Mouse (Mus musculus) heart, embryonic 13.5 days (tissue): ENCODE measurements around the gene Ddah1. TPM values are rescaled to one million over a fixed set of nuclear protein-coding genes. Genes with fewer than 3 reads are reported as not detected.

Experiments
- ATAC-seq: fragments of 200-750 bp; cut with Nextera tagmentation; 2 replicates; pipeline ENCODE4 v1.8.0; 2017; ENCODE audit warnings: moderate TSS enrichment; ENCODE audit not compliant: insufficient number of reproducible peaks, low FRiP score, low TSS enrichment; ENCODE audit errors: extremely low read depth
- H3K27ac ChIP-seq: fragments of 300-500 bp; sonication (generic); replicated peaks from 2 replicates; pipeline ENCODE4 v1.5.1; 2015; ENCODE audit warnings: moderate library complexity, mild to moderate bottlenecking, inconsistent platforms
- H3K27me3 ChIP-seq: fragments of 300-500 bp; sonication (generic); replicated peaks from 2 replicates; pipeline ENCODE4 v1.6.1; 2015; ENCODE audit warnings: mild to moderate bottlenecking, inconsistent platforms
- H3K36me3 ChIP-seq: fragments of 300-500 bp; sonication (generic); 2 replicates; pipeline ENCODE4 v1.6.1; 2015; ENCODE audit warnings: mild to moderate bottlenecking, inconsistent platforms
- H3K4me1 ChIP-seq: fragments of 300-500 bp; sonication (generic); 2 replicates; pipeline ENCODE4 v1.6.1; 2015; ENCODE audit warnings: inconsistent platforms
- H3K4me2 ChIP-seq: fragments of 300-500 bp; sonication (generic); 2 replicates; pipeline ENCODE4 v1.6.1; 2015; ENCODE audit warnings: inconsistent platforms, mild to moderate bottlenecking, moderate library complexity
- H3K4me3 ChIP-seq: fragments of 300-500 bp; sonication (generic); 2 replicates; pipeline ENCODE4 v1.5.1; 2015; ENCODE audit warnings: moderate library complexity, mild to moderate bottlenecking, inconsistent platforms
- H3K9ac ChIP-seq: fragments of 300-500 bp; sonication (generic); 2 replicates; pipeline ENCODE4 v1.6.1; 2015; ENCODE audit warnings: inconsistent platforms, mild to moderate bottlenecking, moderate library complexity
- H3K9me3 ChIP-seq: fragments of 300-500 bp; sonication (generic); 2 replicates; pipeline ENCODE4 v1.6.1; 2016; ENCODE audit warnings: inconsistent platforms
- WGBS: fragments of 180-500 bp; shearing (Covaris S2); methylation state at CpG from one replicate; pipeline ENCODE4 v1.1.7; 2015; ENCODE audit warnings: mixed read lengths; 5-methylcytosine and 5-hydroxymethylcytosine counted together
- polyA plus RNA-seq: library from polyadenylated mRNA; unstranded; fragments of >200 nt; fragmentation: Nextera tagmentation; extraction: Ambion mirVana; gene quantifications from 2 replicates; pipeline ENCODE4 v1.2.1, GENCODE M21; 2015

Ddah1 gene
- polyA plus RNA-seq, 1 experiment from 2014 or later: 27.9 TPM

- ATAC-seq: no peak
These were observed 30.6 kb downstream of the Ddah1 start for GRCm38 (mm10) chr3:145789114-145789513.

GRCm38 (mm10) chr3:145790233-145790632 lies 31.8 kb downstream of the Ddah1 start:
- Histone ChIP-seq H3K9ac (no peak overlapping the region), H3K4me1 (peaks cover 21% of the 10 kb centered on the region), H3K27me3 (no peaks in the 10 kb centered on the region), H3K4me3 (no peak overlapping the region), H3K27ac (no peak overlapping the region), H3K4me2 (no peak overlapping the region), H3K9me3 (peaks cover 4% of the 10 kb centered on the region), H3K36me3 (no peaks in the 10 kb centered on the region)
- peak; percentile 37; the same call in 1 of the 2 replicates for ATAC-seq
- 45% methylated on average over 3 of the region's 3 CpGs for WGBS

More at GRCm38 (mm10) chr3:145789114-145789513, 30.6 kb downstream of the Ddah1 start:
- H3K36me3 ChIP-seq: no peaks in the 10 kb centered on the region
- no peak overlapping the region for H3K4me2 ChIP-seq
- no peak overlapping the region for H3K4me3 ChIP-seq
- H3K4me1 ChIP-seq: peaks cover 22% of the 10 kb centered on the region
- no peak overlapping the region for H3K27ac ChIP-seq
- WGBS: 88% methylated on average over 7 of the region's 7 CpGs
- H3K9ac ChIP-seq: no peak overlapping the region
- peaks cover 4% of the 10 kb centered on the region for H3K9me3 ChIP-seq
- no peaks in the 10 kb centered on the region for H3K27me3 ChIP-seq

- ATAC-seq: no peak
These were observed 32.2 kb downstream of the Ddah1 start for GRCm38 (mm10) chr3:145790709-145791108.

GRCm38 (mm10) chr3:145794355-145794754 lies 35.9 kb downstream of the Ddah1 start:
- ATAC-seq: no peak
- Histone ChIP-seq H3K36me3 (no peaks in the 10 kb centered on the region), H3K4me3 (no peak overlapping the region), H3K4me2 (no peak overlapping the region), H3K9me3 (peaks cover 4% of the 10 kb centered on the region), H3K27me3 (no peaks in the 10 kb centered on the region), H3K4me1 (peaks cover 52% of the 10 kb centered on the region), H3K27ac (no peak overlapping the region), H3K9ac (no peak overlapping the region)
- WGBS: 81% methylated on average over 10 of the region's 10 CpGs

More at GRCm38 (mm10) chr3:145790709-145791108, 32.2 kb downstream of the Ddah1 start:
- Histone ChIP-seq H3K4me2 (no peak overlapping the region), H3K27me3 (no peaks in the 10 kb centered on the region), H3K4me1 (peaks cover 24% of the 10 kb centered on the region), H3K9me3 (peaks cover 4% of the 10 kb centered on the region), H3K4me3 (no peak overlapping the region), H3K9ac (no peak overlapping the region), H3K27ac (no peak overlapping the region), H3K36me3 (no peaks in the 10 kb centered on the region)
- WGBS: 82% methylated on average over 4 of the region's 4 CpGs

- Histone ChIP-seq H3K36me3 (no peaks in the 10 kb centered on the region), H3K4me3 (no peak overlapping the region), H3K9ac (no peak overlapping the region), H3K4me1 (peaks cover 47% of the 10 kb centered on the region), H3K27ac (no peak overlapping the region), H3K27me3 (no peaks in the 10 kb centered on the region), H3K9me3 (peaks cover 4% of the 10 kb centered on the region), H3K4me2 (no peak overlapping the region)
- ATAC-seq: no peak
- WGBS: 78% methylated on average over 7 of the region's 7 CpGs
These were observed 37.4 kb downstream of the Ddah1 start for GRCm38 (mm10) chr3:145795896-145796295.

DNA sequence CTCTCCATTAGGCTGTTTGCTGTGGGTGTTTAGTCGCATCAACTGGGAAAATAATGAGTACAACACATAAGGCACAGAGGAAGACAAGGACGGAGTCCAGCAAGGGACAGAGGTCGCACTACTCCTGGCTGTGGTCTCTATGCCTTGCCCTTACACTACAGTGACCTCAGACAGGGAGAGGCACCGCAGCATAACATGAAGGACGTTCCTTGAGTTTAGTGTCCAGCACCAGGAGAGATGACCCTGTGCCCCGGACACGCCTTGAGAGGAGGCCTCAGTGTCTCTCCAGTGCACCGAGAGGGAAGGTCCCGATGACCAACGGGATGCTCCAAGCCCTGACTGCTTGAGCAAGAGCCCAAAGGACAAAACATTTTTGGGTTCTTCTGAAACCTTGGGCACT lies 39.6 kb downstream of the Ddah1 start:
- no peak overlapping the region for H3K4me3 ChIP-seq
- 47% methylated on average over 10 of the region's 10 CpGs for WGBS
- H3K9me3 ChIP-seq: peaks cover 4% of the 10 kb centered on the region
- H3K27me3 ChIP-seq: no peaks in the 10 kb centered on the region
- H3K9ac ChIP-seq: no peak overlapping the region; the same call in 1 of the 2 replicates
- peak overlapping the region; percentile 18 for H3K4me2 ChIP-seq
- ATAC-seq: no peak
- H3K4me1 ChIP-seq: peaks cover 47% of the 10 kb centered on the region
- H3K36me3 ChIP-seq: no peaks in the 10 kb centered on the region
- peak overlapping the region; percentile 62 for H3K27ac ChIP-seq

DNA sequence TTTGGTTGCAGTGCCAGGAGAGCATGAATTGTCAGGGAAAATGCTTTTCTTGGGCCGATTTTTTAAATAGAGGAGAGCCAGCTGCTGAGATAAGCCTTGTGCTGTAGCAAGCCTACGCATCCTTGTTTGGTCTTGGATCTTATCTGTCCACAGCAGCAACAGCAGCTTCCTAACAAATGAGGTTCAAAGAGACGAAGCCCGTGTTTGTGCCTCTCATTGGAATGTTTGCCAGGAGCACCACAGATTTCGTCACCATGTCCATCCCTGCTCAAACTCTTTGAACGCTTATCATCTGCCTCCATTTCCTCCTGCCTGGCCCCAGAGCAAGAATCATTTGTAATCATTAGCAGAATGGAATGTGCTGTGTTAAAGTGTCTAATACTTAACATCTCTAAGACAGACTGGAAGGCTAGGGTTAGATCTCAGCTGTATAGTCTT lies 40.3 kb downstream of the Ddah1 start:
- 3% methylated on average over 6 of the region's 6 CpGs for WGBS
- Histone ChIP-seq H3K4me3 (no peak overlapping the region), H3K4me2 (peak overlapping the region; percentile 29), H3K4me1 (peaks cover 47% of the 10 kb centered on the region), H3K36me3 (no peaks in the 10 kb centered on the region), H3K27ac (peak overlapping the region; percentile 62), H3K9ac (no peak overlapping the region), H3K9me3 (peaks cover 2% of the 10 kb centered on the region), H3K27me3 (no peaks in the 10 kb centered on the region)
- peak; percentile 22; the same call in 1 of the 2 replicates for ATAC-seq

GRCm38 (mm10) chr3:145799365-145799764 lies 40.9 kb downstream of the Ddah1 start:
- Histone ChIP-seq H3K36me3 (no peaks in the 10 kb centered on the region), H3K27me3 (no peaks in the 10 kb centered on the region), H3K9ac (no peak overlapping the region), H3K9me3 (no peaks in the 10 kb centered on the region), H3K4me3 (no peak overlapping the region), H3K4me1 (peaks cover 47% of the 10 kb centered on the region), H3K27ac (peak overlapping the region; percentile 62), H3K4me2 (no peak overlapping the region)
- ATAC-seq: no peak
- WGBS: 30% methylated on average over 3 of the region's 3 CpGs

DNA sequence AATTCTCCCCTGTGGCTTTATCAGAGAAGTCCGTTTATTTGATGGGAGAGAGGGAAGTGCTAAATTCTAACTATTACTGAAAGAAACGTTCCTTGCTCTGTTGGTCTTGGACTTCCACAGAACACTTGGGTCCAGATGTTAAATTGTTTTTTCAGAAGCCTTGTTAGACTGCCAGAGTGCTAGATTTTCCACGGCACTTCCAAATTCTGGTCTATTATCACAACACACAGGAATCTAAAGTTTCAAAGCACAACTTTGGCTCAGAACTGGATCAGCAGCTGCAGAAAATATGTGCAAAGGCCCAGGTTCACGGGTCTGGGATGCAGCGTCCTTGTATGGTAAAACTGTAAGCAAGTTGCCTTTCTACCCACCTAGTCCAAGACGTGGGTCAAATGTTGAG lies 43.6 kb downstream of the Ddah1 start:
- H3K4me3 ChIP-seq: no peak overlapping the region
- 62% methylated on average over 6 of the region's 6 CpGs for WGBS
- no peaks in the 10 kb centered on the region for H3K9me3 ChIP-seq
- peaks cover 55% of the 10 kb centered on the region for H3K4me1 ChIP-seq
- peak overlapping the region; percentile 40 for H3K27ac ChIP-seq
- H3K9ac ChIP-seq: no peak overlapping the region
- H3K36me3 ChIP-seq: no peaks in the 10 kb centered on the region
- ATAC-seq: no peak
- H3K4me2 ChIP-seq: no peak overlapping the region
- H3K27me3 ChIP-seq: no peaks in the 10 kb centered on the region

GRCm38 (mm10) chr3:145805848-145806247 lies 47.4 kb downstream of the Ddah1 start:
- ATAC-seq: no peak
- Histone ChIP-seq H3K9ac (no peak overlapping the region), H3K4me2 (no peak overlapping the region), H3K9me3 (no peaks in the 10 kb centered on the region), H3K27me3 (no peaks in the 10 kb centered on the region), H3K4me1 (peaks cover 26% of the 10 kb centered on the region), H3K36me3 (no peaks in the 10 kb centered on the region), H3K4me3 (no peak overlapping the region), H3K27ac (no peak overlapping the region)
- 58% methylated on average over 4 of the region's 4 CpGs for WGBS

- WGBS: 36% methylated on average over 5 of the region's 5 CpGs
- Histone ChIP-seq H3K27ac (peak overlapping the region; percentile 45), H3K27me3 (no peaks in the 10 kb centered on the region), H3K9ac (no peak overlapping the region), H3K4me3 (no peak overlapping the region), H3K4me1 (peaks cover 31% of the 10 kb centered on the region), H3K4me2 (no peak overlapping the region), H3K36me3 (no peaks in the 10 kb centered on the region), H3K9me3 (no peaks in the 10 kb centered on the region)
- no peak for ATAC-seq
These were observed 48.0 kb downstream of the Ddah1 start for GRCm38 (mm10) chr3:145806502-145806901.

DNA sequence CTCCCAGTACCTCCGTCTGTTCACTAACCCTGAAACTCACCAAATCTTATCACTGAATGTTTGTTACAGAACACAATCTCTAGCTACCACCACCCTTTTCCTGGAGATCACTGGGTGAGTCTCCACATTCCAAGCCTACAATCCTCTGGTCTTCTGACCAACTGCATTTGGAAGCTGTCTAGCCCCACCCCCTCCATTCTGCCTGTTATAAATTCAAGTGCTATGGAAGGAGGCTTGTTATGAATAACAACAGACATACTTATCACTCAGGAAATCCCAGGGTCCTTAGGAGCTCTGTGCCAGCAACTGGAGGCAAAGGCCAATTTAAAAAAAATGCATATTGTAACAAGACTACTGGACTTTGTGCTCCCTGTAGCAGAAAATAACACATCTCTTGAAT lies 58.3 kb downstream of the Ddah1 start:
- no peak; the same call in 1 of the 2 replicates for ATAC-seq
- 36% methylated on average over 1 of the region's 1 CpGs for WGBS

More for the DNA sequence above, 58.3 kb downstream of the Ddah1 start:
- H3K4me3 ChIP-seq: no peak overlapping the region
- no peaks in the 10 kb centered on the region for H3K36me3 ChIP-seq
- peak overlapping the region; percentile 66 for H3K27ac ChIP-seq
- peak overlapping the region; percentile 28 for H3K4me2 ChIP-seq
- peaks cover 44% of the 10 kb centered on the region for H3K4me1 ChIP-seq
- no peak overlapping the region for H3K9ac ChIP-seq
- no peaks in the 10 kb centered on the region for H3K9me3 ChIP-seq
- H3K27me3 ChIP-seq: no peaks in the 10 kb centered on the region
